ENCODE assay signal across 18 mouse cellular contexts in the genomic region with DNA sequence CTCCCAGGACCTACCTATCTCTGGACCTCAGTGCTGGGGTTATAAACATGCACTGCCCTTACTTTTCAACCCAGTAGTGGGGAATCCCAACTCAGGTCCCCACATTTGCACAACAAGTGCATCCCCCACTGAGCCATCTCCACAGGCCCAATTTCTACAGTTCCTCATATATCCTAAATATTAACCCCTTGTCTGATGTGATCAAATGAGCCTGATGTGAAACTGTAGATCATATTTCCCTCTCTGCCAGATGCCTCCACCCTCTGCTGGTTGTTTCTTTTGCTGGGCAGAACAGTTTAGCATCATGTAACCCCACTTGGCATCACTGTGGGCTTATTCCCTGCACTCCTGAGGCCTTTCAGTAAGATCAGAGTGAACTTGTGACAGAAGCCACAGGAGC.
DNase-seq lines count a peak whose midpoint lies in the region; ATAC-seq lines count a peak whose summit lies in the region.
"Had no signal": no experiment of that assay in that cellular context is flagged by ENCODE, and none has a peak within 500 bp of the region (broad histone marks: within the 10 kb centered on the region; RNA-seq: fewer than 3 reads in every experiment).

No protein-coding gene starts in this region.

- no peak overlapping the region for H3K27ac ChIP-seq in heart, embryonic 11.5 days (ENCODE audit: low read depth, low read length)
- no peak overlapping the region for H3K27ac ChIP-seq in midbrain, embryonic 11.5 days (ENCODE audit: low read depth, low read length)
- no peak overlapping the region for H3K27ac ChIP-seq in midbrain, embryonic 14.5 days (replicated peaks; ENCODE audit: low read depth, low read length)

- H3K36me3 ChIP-seq in heart, embryonic 11.5 days (ENCODE audit: control insufficient read depth, insufficient read depth, low read length): no peaks in the 10 kb centered on the region
- H3K36me3 ChIP-seq in midbrain, embryonic 11.5 days (ENCODE audit: control insufficient read depth, insufficient read depth, low read length): no peaks in the 10 kb centered on the region
- no peaks in the 10 kb centered on the region for H3K36me3 ChIP-seq in midbrain, embryonic 14.5 days (ENCODE audit: control insufficient read depth, insufficient read depth, low read length)
- H3K36me3 ChIP-seq: G1E had no signal

- H3K4me3 ChIP-seq in heart, embryonic 11.5 days (ENCODE audit: low read depth, low read length): no peak overlapping the region
- no peak overlapping the region for H3K4me3 ChIP-seq in midbrain, embryonic 11.5 days (ENCODE audit: low read depth, low read length)
- H3K4me3 ChIP-seq in midbrain, embryonic 14.5 days (replicated peaks; ENCODE audit: low read depth, low read length): no peak overlapping the region

- peak; percentile 83 for DNase-seq in heart, adult 11 months
- DNase-seq in midbrain, embryonic 11.5 days (ENCODE audit: low spot score, missing footprints): peak; percentile 61
- DNase-seq in midbrain, embryonic 14.5 days: no peak
- DNase-seq: adrenal gland, adult 2 months; adrenal gland, adult 8-10 months; adrenal gland, postnatal 10 days; adrenal gland, postnatal 14 days; adrenal gland, postnatal 25 days; adrenal gland, postnatal 36 days; B cell, adult 2 months; cerebellum, adult 11 months; cerebellum, adult 11-12 months; cerebellum, adult 18-20 months had no signal

- no peaks in the 10 kb centered on the region for H3K27me3 ChIP-seq in heart, embryonic 11.5 days (ENCODE audit: control insufficient read depth, insufficient read depth, low read length)
- no peaks in the 10 kb centered on the region for H3K27me3 ChIP-seq in midbrain, embryonic 11.5 days (ENCODE audit: control insufficient read depth, insufficient read depth, low read length)
- H3K27me3 ChIP-seq in midbrain, embryonic 14.5 days (ENCODE audit: control insufficient read depth, insufficient read depth, low read length): no peaks in the 10 kb centered on the region
- H3K27me3 ChIP-seq: Patski had no signal

- H3K9me3 ChIP-seq in heart, embryonic 11.5 days (replicated peaks; ENCODE audit: control insufficient read depth, low read length): no peaks in the 10 kb centered on the region
- no peaks in the 10 kb centered on the region for H3K9me3 ChIP-seq in midbrain, embryonic 11.5 days (ENCODE audit: control insufficient read depth, low read length)
- H3K9me3 ChIP-seq in midbrain, embryonic 14.5 days (ENCODE audit: control insufficient read depth, low read length): no peaks in the 10 kb centered on the region

- no peaks in the 10 kb centered on the region for H3K4me1 ChIP-seq in heart, embryonic 11.5 days (ENCODE audit: control insufficient read depth, insufficient read depth, low read length)
- no peaks in the 10 kb centered on the region for H3K4me1 ChIP-seq in midbrain, embryonic 11.5 days (ENCODE audit: control insufficient read depth, insufficient read depth, low read length)
- H3K4me1 ChIP-seq in midbrain, embryonic 14.5 days (ENCODE audit: control insufficient read depth, insufficient read depth, low read length): no peaks in the 10 kb centered on the region

- no peak for ATAC-seq in heart, embryonic 11.5 days (replicated peaks; ENCODE audit: insufficient number of reproducible peaks, low FRiP score, low TSS enrichment)
- ATAC-seq in midbrain, embryonic 11.5 days (ENCODE audit: low FRiP score): no peak
- no peak for ATAC-seq in midbrain, embryonic 14.5 days (ENCODE audit: low FRiP score, low TSS enrichment)
- ATAC-seq: activated CD4-positive, CD25-positive, alpha-beta regulatory T cell, adult 4 months; CD4-positive, CD25-positive, alpha-beta regulatory T cell, adult 4 months; Patski had no signal

- no peak overlapping the region for H3K9ac ChIP-seq in heart, embryonic 11.5 days (ENCODE audit: low read depth, low read length)
- no peak overlapping the region for H3K9ac ChIP-seq in midbrain, embryonic 11.5 days (ENCODE audit: low read length)
- no peak overlapping the region for H3K9ac ChIP-seq in midbrain, embryonic 14.5 days (replicated peaks; ENCODE audit: low read length)

- no peak overlapping the region for H3K4me2 ChIP-seq in heart, embryonic 11.5 days
- H3K4me2 ChIP-seq in midbrain, embryonic 11.5 days: no peak overlapping the region
- no peak overlapping the region for H3K4me2 ChIP-seq in midbrain, embryonic 14.5 days (ENCODE audit: low read length)
